Mouse (Mus musculus) CD4-positive, CD25-positive, alpha-beta regulatory T cell, adult 9 weeks (primary cell): ENCODE results near the gene Rhno1. TPM values are rescaled to one million over a fixed set of nuclear protein-coding genes. Genes with fewer than 3 reads are reported as not detected.

Experiments
- polyA plus RNA-seq: library from polyadenylated mRNA; unstranded; fragments of 100-300 nt; shearing (Covaris generic); gene quantifications from one replicate; pipeline ENCODE4 v1.2.1, GENCODE M21; 2017

Rhno1 gene
- polyA plus RNA-seq: 59.0 TPM

DNA sequence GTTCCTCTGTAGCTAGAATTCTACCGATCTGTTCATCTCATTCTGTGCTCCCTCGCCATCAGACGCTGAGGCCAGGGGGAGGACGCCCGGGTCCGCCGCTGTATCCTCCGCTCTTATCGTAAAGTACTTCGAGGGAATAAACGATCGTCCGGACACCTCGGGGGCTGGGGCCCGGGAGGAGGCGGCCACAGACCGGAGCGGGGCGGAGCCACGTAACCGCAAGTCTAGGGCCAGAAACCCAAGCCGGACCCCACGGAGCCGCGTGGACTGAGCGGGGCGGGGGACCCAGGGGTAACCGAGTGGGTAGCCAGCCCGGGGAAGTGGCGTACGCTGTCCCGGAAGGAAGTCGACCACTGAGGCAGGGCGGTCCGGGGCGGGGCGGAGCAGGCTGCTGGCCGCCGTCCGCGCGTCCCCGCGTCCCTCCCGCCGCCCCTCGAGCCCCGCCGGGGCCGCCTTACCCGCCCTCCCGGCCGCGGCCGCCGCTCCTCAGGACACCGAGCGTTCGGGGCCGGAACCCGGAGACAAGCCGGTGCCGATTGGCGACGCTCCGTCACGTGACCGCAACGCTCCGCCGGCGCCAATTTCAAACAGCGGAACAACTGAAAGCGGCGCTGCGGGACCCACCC is at the start of gene Rhno1, which contains the start of gene Foxm1:
Gene Rhno1, minus strand, starts transcription at position 531 of the 626 bp plus-strand sequence.
Gene Foxm1, plus strand, starts transcription at position 587 of the 626 bp plus-strand sequence.

DNA sequence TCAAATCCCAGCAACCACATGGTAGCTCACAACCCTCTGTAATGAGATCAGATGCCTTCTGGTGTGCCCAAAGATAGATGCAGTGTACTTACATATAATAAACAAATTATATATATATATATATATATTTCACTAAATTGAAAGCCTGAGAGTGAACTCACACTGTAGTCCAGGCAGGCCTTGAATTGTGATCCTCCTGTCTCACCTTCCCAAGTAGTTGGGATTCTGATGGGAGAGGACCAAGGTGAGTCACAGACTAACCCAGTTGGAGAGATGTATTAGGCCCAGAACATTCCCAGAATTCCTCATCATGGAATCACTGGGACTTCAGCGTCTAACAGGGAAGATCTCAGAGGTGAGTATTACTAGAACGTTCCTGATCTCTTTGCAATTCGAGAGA is 36.3 kb upstream of the Rhno1 start, which contains the start of gene Nrip2:
Gene Nrip2, plus strand, starts transcription at position 301 of the 400 bp plus-strand sequence.

DNA sequence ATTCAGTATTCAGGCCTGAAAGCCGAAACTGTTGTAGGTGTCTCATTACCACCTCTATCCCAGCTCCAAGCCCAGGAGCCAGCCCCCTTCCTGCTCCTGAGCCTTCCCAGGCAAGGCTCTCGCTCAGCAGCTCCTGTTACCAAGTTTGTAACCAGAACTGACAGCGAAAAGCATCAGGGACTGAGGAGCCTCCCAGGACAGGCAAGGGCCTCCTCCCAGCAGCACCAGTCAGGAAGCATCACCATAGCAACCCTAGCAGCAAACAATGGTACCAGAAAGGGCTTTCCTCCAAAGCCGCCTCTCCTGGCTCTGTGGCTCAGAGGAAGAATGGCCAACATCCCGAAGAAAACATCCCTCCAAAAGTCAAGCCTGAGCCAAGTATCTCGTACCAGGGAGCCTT is 12.5 kb upstream of the Rhno1 start, which contains the start of the genes Tex52 and Gm44596:
Gene Tex52, plus strand, starts transcription at position 265 of the 400 bp plus-strand sequence.
Gene Gm44596, plus strand, starts transcription at position 312 of the 400 bp plus-strand sequence.

DNA sequence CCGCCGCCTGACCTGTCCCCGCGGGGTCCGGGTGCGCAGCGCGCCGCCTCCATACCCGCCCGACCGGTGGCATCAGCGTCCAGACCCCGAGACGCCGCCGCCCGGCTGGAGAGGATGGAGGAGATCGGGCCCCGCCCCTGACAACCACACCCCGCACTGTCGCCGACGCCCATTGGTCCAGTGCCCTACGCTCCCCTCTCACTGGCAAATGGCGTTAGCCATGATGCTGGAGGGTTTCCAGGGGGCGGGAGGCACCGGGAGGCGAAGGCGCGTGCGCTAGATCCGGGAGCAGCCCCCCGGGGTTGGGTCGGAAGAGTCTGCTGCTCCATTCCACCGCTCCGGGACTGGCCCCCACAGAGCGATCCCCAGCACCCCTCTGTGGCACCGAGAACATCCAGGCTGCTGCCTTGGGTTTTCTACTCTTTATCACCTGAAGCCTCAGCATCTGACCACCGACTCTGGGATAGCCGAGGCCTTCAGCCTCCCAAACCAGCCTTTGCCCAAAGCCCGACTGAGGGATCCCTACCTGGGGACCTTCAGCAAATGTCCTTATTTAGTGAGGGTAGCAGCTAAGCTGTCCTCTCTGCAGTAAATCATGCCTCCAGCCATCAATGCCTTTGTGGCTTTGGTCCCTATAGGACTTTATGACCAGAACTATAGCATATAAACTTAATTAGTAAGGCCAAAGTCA is 6.8 kb downstream of the Rhno1 start, which contains the start of gene Tulp3:
Gene Tulp3, minus strand, starts transcription at position 126 of the 691 bp plus-strand sequence.

Other genes starting within 250 kb of the Rhno1 start
- gene Tspan9, start 219.3 kb downstream of the Rhno1 start, polyA plus RNA-seq: 4.0 TPM
- gene Tead4, start 62.1 kb downstream of the Rhno1 start, polyA plus RNA-seq: not detected
- 2.1 TPM for gene Tulp3, start 7.1 kb downstream of the Rhno1 start, polyA plus RNA-seq
- 0.57 TPM for gene Foxm1, start 56 bp upstream of the Rhno1 start, polyA plus RNA-seq
- not detected for gene Tex52, start 12.5 kb upstream of the Rhno1 start, polyA plus RNA-seq
- gene Gm44596, start 12.6 kb upstream of the Rhno1 start, polyA plus RNA-seq: not detected
- 1.8 TPM for gene Nrip2, start 36.4 kb upstream of the Rhno1 start, polyA plus RNA-seq
- gene Itfg2, start 62.0 kb upstream of the Rhno1 start, polyA plus RNA-seq: 34.7 TPM
- 38.2 TPM for gene Fkbp4, start 75.8 kb upstream of the Rhno1 start, polyA plus RNA-seq
- gene Pzp, start 163.8 kb upstream of the Rhno1 start, polyA plus RNA-seq: not detected
- not detected for gene A2ml1, start 218.7 kb upstream of the Rhno1 start, polyA plus RNA-seq